Mouse (Mus musculus): ENCODE data around the gene Pam.
A peak's percentile ranks its signal among the peaks of the same experiment; 100 is the strongest.
"Not testable (repeated sequence)": the region's sequence is repeated elsewhere in the genome, so short reads cannot be mapped to it uniquely, and the experiment has no call there.

Gene Pam

GRCm38 (mm10) chr1:97974968-97975367 lies 120.5 kb downstream of the Pam start:
- peak; percentile 4 for DNase-seq (ENCODE audit: low read depth, low spot score)

DNA sequence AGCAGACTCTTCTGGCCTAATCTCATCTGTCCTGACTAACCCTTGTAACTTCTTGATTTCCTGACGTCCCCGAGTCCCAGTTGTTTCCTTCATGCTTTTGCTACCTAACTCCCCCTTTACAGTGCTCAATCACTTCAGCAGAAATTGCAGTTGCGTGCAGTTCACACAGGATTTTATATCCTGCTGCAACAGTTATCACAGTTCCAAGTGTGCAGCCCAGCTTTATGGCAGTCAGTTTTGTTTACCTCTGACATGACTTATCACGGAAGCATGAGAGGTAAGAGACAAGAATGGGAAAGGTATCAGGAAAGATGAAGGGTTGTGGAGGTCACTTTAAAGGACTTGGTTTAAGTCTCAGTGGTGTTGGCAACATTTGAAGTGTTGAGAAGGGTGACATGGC lies 125.7 kb downstream of the Pam start:
- DNase-seq (ENCODE audit: low read depth, low spot score) = no peak

DNA sequence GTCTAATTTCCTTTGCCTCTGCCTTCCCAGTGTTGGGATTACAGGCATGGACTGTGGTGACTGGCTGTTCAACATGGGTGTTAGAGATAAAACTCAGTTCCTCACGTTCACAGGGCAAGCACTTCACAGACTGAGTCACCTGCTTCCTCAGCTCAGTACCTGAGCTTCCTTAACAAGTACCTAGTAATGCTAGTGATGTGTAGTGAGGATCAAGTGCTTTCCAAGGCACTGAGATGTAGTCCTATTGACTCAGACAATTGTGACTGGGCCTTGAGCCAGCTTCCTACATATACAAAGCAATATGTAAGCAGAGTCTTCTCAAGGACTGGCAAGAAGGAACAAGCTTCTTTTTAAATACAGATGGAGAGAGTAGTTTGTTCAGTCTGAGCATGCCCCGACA lies 131.7 kb downstream of the Pam start:
- no peak for DNase-seq (ENCODE audit: low read depth, low spot score)

GRCm38 (mm10) chr1:97962134-97962533 lies 133.3 kb downstream of the Pam start:
- DNase-seq (ENCODE audit: low read depth, low spot score) = no peak

DNA sequence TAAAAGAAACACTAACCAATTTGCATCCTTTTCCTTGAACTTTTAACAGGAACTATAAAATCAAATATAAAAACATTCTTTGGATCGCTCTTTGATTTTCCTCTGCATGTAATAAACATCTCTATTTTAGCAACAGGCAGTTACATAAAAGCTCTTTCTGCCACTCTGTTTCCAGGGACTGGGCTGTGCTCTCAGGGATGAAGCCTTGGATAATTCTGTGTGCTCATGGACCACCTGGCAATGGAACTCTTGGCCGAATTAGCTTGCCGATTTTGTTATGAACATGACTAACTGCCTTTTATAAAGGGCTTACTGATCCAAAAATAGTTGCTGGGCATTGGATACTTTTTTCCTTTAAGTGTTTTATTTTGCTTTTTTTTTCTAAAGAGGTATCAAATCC lies 134.8 kb downstream of the Pam start:
- DNase-seq (ENCODE audit: low read depth, low spot score) = no peak

DNA sequence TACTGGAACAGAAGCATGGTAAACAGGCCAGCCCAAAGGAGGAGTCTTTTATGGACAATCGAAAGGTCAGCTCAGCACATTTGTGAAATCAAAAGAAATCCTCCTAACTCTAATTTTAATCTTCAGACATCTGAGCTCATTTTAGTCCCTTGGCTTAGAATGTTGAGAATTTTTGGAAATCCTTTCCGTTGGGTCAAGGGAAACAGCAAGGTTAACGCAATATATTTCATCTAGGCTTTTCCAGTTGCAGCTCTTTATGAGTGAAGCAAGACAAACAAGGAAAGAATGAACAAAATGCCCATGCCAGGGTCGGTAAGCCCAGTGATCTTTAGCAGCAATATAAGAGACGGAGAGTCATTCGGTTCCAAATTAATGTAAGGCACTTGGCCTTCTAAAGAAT lies 135.3 kb downstream of the Pam start:
- DNase-seq (ENCODE audit: low read depth, low spot score) = no peak

- DNase-seq (ENCODE audit: low read depth, low spot score) = no peak
These were observed 136.7 kb downstream of the Pam start for GRCm38 (mm10) chr1:97958759-97959158.

DNA sequence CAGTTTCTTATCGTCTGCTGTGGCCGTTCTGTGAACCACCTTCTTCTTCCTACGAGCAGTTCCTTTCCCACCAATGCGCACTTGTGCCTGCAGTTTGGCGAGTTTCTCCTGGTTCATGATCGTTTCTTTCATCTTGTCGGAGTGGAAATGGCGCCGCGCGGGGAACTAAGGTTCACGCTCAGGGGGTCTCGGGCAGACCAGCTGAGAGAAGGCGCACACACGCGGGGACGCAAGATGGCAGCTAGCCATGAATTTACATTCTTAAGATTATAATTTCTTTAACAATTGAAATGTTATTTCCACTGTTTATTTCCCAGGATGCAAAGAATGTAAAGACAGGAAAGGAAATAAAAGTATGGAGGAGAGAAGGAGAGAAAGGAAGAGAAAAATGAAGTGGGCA lies 146.2 kb downstream of the Pam start:
- not testable (repeated sequence) for DNase-seq (ENCODE audit: low read depth, low spot score)

- no peak for DNase-seq (ENCODE audit: low read depth, low spot score)
These were observed 148.3 kb downstream of the Pam start for GRCm38 (mm10) chr1:97947100-97947499.

GRCm38 (mm10) chr1:97943908-97944608 lies 151.4 kb downstream of the Pam start:
- no peak for DNase-seq (ENCODE audit: low read depth, low spot score)

GRCm38 (mm10) chr1:97943402-97943801 lies 152.0 kb downstream of the Pam start:
- DNase-seq (ENCODE audit: low read depth, low spot score) = no peak

GRCm38 (mm10) chr1:97942966-97943365 lies 152.5 kb downstream of the Pam start:
- DNase-seq (ENCODE audit: low read depth, low spot score) = no peak

GRCm38 (mm10) chr1:97938586-97938985 lies 156.9 kb downstream of the Pam start:
- no peak for DNase-seq (ENCODE audit: low read depth, low spot score)

GRCm38 (mm10) chr1:97938053-97938452 lies 157.4 kb downstream of the Pam start:
- DNase-seq (ENCODE audit: low read depth, low spot score) = no peak

DNA sequence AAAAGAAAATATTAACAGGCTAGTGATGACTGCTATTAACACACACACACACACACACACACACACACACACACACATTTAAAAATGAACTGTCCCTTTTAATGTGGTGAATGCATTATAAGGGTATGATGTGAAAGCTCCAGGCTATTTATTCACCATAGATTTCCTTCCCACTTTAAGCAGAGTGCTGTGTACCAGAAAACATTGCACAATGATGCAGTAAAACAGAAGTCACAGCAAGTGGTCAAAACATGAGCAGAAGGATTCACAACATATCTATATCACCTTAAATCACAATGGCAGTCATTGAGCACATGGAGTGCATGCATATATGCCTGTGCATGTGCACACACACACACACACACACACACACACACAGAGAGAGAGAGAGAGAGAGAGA lies 160.5 kb downstream of the Pam start:
- no peak for DNase-seq (ENCODE audit: low read depth, low spot score)

GRCm38 (mm10) chr1:97931220-97931619 lies 164.2 kb downstream of the Pam start:
- DNase-seq (ENCODE audit: low read depth, low spot score) = no peak

DNA sequence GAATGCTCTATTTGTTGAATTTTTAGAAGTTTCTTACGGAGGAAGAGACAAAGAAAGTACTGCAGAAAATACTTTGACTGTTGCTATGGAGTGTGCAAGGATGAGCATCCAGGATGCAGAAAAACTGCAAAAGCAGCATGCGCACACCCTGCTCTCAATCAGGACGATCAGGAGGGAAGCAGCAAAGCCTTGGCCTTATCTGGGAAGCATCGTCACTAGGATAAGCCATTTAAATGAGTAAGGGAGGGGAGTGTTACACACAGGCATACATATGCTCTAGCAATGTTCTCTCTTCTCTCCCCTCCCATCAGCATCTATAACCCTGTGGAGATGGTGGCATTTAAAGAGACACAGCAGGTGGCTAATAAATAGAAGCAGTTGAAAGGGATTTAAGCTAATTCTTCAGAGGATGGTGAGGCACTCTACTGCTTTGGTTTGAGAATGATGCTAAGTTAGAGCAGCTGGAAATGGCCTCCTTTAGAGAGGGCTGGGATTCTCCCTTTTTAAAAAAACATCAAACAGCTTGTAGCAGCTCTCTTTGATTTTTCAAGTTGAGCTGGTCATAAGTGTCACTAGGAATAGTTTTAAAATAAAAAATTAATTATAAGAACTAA lies 165.9 kb downstream of the Pam start:
- no peak for DNase-seq (ENCODE audit: low read depth, low spot score)

GRCm38 (mm10) chr1:97926789-97927188 lies 168.7 kb downstream of the Pam start:
- DNase-seq (ENCODE audit: low read depth, low spot score) = no peak

DNA sequence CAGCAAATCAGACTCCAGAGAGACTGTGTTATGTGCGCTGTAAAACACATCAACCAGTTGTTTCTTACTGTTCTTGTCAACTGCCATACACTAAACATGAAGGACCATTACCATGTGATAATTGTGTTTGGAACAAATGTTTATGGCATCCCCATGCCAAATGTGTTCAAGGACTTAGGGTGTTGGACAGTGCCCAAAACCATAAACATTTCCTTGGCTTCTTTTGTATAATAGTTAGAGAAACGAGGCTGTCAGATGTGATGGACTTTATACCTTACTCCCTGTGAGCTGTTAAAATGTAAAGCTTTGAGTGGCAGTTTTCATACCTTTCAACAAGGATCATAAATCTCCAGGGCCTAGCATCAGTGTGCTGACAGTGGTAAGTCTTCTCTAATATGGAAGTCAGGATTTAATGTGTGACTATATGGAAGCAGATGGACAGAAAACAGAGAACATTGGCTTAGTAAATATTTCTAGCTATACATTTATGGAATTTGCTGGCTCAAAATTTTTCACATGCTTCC lies 169.4 kb downstream of the Pam start:
- DNase-seq (ENCODE audit: low read depth, low spot score) = no peak

GRCm38 (mm10) chr1:97922395-97922794 lies 173.1 kb downstream of the Pam start:
- DNase-seq (ENCODE audit: low read depth, low spot score) = no peak

DNA sequence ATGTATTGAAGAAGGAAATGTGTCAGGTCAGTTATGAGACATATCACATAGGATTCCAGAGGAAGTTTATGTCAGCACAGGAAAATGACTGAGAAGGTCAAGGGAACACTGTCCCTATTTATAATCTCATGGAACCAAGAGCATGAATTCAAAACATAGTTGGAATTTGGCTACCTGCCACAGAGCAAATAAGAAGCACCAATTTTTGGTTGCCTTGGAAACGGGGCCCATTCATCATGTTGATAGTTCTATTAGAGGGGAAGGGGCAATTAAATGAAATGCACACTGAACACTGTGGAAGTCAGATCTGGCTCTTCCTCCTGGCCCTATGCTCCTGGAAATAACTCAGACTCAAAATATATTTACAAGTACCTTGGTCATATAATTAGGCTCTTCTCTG lies 173.6 kb downstream of the Pam start:
- DNase-seq (ENCODE audit: low read depth, low spot score) = peak; percentile 34

GRCm38 (mm10) chr1:97918495-97918894 lies 177.0 kb downstream of the Pam start:
- DNase-seq (ENCODE audit: low read depth, low spot score) = no peak

DNA sequence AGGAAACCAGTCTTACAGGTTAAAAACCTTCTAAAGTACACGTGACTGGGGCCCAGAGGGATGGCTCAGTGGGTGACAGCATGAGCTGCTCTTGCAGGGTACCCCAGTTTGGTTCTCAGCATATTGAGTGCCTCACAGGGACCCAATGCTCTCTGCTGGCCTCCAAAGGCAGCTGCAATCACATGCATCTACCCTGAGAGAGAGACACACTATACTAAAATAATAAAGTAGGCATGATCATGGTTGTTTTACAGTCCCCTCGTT lies 178.5 kb downstream of the Pam start:
- DNase-seq (ENCODE audit: low read depth, low spot score) = no peak

Measured in embryo, embryonic 11.5 days (tissue).